Mouse (Mus musculus) neural tube, embryonic 14.5 days (tissue): Measurements from ENCODE around the gene Paip2b. TPM values are rescaled to one million over a fixed set of nuclear protein-coding genes. Genes with fewer than 3 reads are reported as not detected.
"Not testable (repeated sequence)": the region's sequence is repeated elsewhere in the genome, so short reads cannot be mapped to it uniquely, and the experiment has no call there.

Source experiments
- ATAC-seq: fragments of 200-750 bp; cut with Nextera tagmentation; 2 replicates; pipeline ENCODE4 v1.8.0; 2017; ENCODE audit warnings: low read depth, mild to moderate bottlenecking, moderate TSS enrichment, moderate library complexity
- H3K27ac ChIP-seq: fragments of 300-500 bp; sonication (generic); 2 replicates; pipeline ENCODE4 v1.5.1; 2014; ENCODE audit warnings: low read depth, mild to moderate bottlenecking, control low read depth, low read length, moderate library complexity, mixed read lengths
- H3K27me3 ChIP-seq: fragments of 300-500 bp; sonication (generic); 2 replicates; pipeline ENCODE4 v1.6.1; 2014; ENCODE audit warnings: low read length; ENCODE audit not compliant: control insufficient read depth, insufficient read depth
- H3K36me3 ChIP-seq: fragments of 300-500 bp; sonication (generic); 2 replicates; pipeline ENCODE4 v1.6.1; 2014; ENCODE audit warnings: low read length, mixed read lengths; ENCODE audit not compliant: control insufficient read depth, insufficient read depth
- H3K4me1 ChIP-seq: fragments of 300-500 bp; sonication (generic); 2 replicates; pipeline ENCODE4 v1.6.1; 2014; ENCODE audit warnings: low read length; ENCODE audit not compliant: control insufficient read depth, insufficient read depth
- H3K4me2 ChIP-seq: fragments of 300-500 bp; sonication (generic); 2 replicates; pipeline ENCODE4 v1.6.1; 2014; ENCODE audit warnings: mild to moderate bottlenecking, low read depth, low read length, control low read depth
- H3K4me3 ChIP-seq: fragments of 300-500 bp; sonication (generic); 2 replicates; pipeline ENCODE4 v1.5.1; 2014; ENCODE audit warnings: low read depth, low read length, control low read depth, mixed read lengths
- H3K9ac ChIP-seq: fragments of 300-500 bp; sonication (generic); replicated peaks from 2 replicates; pipeline ENCODE4 v1.6.1; 2014; ENCODE audit warnings: low read depth, mild to moderate bottlenecking, control low read depth, low read length, mixed read lengths
- H3K9me3 ChIP-seq: fragments of 300-500 bp; sonication (generic); 2 replicates; pipeline ENCODE4 v1.6.1; 2016; ENCODE audit warnings: low read length; ENCODE audit not compliant: control insufficient read depth
- WGBS: fragments of 180-500 bp; shearing (Covaris S2); extraction: QIAGEN DNeasy Blood & Tissue Kit; methylation state at CpG from one replicate; pipeline ENCODE4 v1.1.7; 2014; 5-methylcytosine and 5-hydroxymethylcytosine counted together
- polyA plus RNA-seq: library from polyadenylated mRNA; unstranded; fragments of >200 nt; fragmentation: Nextera tagmentation; extraction: Ambion mirVana; gene quantifications from 2 replicates; pipeline ENCODE4 v1.2.1, GENCODE M21; 2014

Paip2b gene
- polyA plus RNA-seq, 1 experiment from 2014 or later, result 29.7 TPM

- Histone ChIP-seq H3K9me3 (no peaks in the 10 kb centered on the region), H3K27me3 (no peaks in the 10 kb centered on the region), H3K4me3 (no peak overlapping the region), H3K27ac (no peak overlapping the region), H3K4me1 (no peaks in the 10 kb centered on the region), H3K36me3 (no peaks in the 10 kb centered on the region), H3K4me2 (no peak overlapping the region), H3K9ac (no peak overlapping the region)
- 91% methylated on average over 2 of the region's 2 CpGs for WGBS
- ATAC-seq, result no peak
Measured at GRCm38 (mm10) chr6:83849446-83849845, 17.9 kb upstream of the Paip2b start.

DNA sequence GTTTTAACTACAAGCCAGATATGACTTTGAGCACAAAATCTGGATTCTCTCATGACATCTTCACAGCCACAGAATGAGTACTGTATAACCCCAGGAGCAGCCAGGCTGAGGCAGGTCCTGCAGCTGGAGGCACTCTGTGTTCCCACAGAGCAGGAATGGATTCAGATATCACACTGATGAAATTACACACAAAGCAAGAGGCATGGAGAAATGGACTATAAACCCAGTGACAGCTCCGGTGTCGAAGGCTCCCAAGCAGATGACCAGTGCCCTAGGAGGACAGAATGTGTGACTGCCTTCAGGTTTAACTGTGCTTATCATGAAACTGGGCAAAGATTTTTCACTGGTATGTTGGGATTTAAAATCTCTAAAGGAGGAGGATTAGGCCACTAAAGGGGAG lies 14.6 kb upstream of the Paip2b start:
- no peak for ATAC-seq
- no peak overlapping the region for H3K4me2 ChIP-seq
- H3K9me3 ChIP-seq, result no peaks in the 10 kb centered on the region
- H3K27me3 ChIP-seq, result no peaks in the 10 kb centered on the region
- no peak overlapping the region for H3K9ac ChIP-seq
- no peaks in the 10 kb centered on the region for H3K36me3 ChIP-seq
- H3K4me3 ChIP-seq, result no peak overlapping the region
- WGBS, result 94% methylated on average over 2 of the region's 2 CpGs
- no peak overlapping the region for H3K27ac ChIP-seq
- H3K4me1 ChIP-seq, result no peaks in the 10 kb centered on the region

GRCm38 (mm10) chr6:83844913-83845312 lies 13.4 kb upstream of the Paip2b start:
- Histone ChIP-seq H3K9me3 (no peaks in the 10 kb centered on the region), H3K36me3 (no peaks in the 10 kb centered on the region), H3K4me2 (no peak overlapping the region), H3K4me1 (no peaks in the 10 kb centered on the region), H3K27me3 (no peaks in the 10 kb centered on the region), H3K4me3 (no peak overlapping the region), H3K9ac (no peak overlapping the region), H3K27ac (no peak overlapping the region)
- no peak for ATAC-seq
- 94% methylated on average over 10 of the region's 10 CpGs for WGBS

- 90% methylated on average over 6 of the region's 6 CpGs for WGBS
- H3K27me3 ChIP-seq, result no peaks in the 10 kb centered on the region
- H3K4me1 ChIP-seq, result no peaks in the 10 kb centered on the region
- no peak overlapping the region for H3K4me2 ChIP-seq
- no peak for ATAC-seq
- H3K36me3 ChIP-seq, result no peaks in the 10 kb centered on the region
- no peaks in the 10 kb centered on the region for H3K9me3 ChIP-seq
- H3K27ac ChIP-seq, result no peak overlapping the region
- H3K9ac ChIP-seq, result no peak overlapping the region
- H3K4me3 ChIP-seq, result no peak overlapping the region
Measured at GRCm38 (mm10) chr6:83840086-83840485, 8.5 kb upstream of the Paip2b start.

DNA sequence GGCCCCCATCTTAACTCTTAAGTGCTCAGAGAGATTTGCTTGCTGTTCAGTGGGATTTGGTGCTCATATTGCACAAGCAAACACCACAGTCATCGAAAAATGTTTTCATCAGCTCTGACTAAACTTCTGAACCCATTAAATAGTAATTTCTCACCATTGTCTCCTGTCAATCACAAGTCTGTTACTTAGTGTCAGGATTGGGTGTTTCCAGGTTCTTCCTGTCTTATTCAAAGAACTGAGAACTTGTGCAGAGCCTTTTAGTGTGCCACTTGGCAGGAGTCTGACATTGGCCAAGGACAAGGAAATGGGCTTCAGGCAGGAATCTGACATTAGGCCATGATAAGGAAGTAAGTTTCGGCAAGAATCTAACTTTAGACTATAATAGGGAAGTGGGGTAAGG lies 6.5 kb upstream of the Paip2b start:
- no peaks in the 10 kb centered on the region for H3K27me3 ChIP-seq
- no peak overlapping the region for H3K9ac ChIP-seq
- 91% methylated on average over 2 of the region's 2 CpGs for WGBS
- no peak overlapping the region for H3K4me2 ChIP-seq
- H3K4me1 ChIP-seq, result no peaks in the 10 kb centered on the region
- no peak overlapping the region for H3K27ac ChIP-seq
- H3K36me3 ChIP-seq, result no peaks in the 10 kb centered on the region
- H3K9me3 ChIP-seq, result no peaks in the 10 kb centered on the region
- no peak for ATAC-seq
- H3K4me3 ChIP-seq, result no peak overlapping the region

DNA sequence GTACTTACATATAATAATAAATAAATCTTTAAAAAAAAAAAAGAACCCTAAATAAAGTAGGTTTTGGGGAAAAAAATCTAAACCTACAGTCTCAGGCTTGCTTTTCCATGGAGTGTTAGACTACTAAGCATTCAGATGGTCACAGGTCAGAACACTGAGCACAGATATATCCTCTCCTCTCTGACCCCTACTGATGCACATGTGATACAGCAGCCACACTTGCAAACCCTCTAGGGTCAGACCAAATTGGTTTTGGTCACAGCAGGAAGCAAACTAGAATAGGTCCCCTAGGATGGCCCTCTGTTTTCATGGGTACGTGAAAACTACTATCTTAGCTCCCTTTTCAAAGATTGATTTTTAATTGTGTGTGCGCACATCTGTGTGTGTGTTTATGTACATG lies 5.3 kb upstream of the Paip2b start:
- no peak for ATAC-seq
- H3K27me3 ChIP-seq, result no peaks in the 10 kb centered on the region
- H3K27ac ChIP-seq, result no peak overlapping the region
- no peak overlapping the region for H3K4me2 ChIP-seq
- 76% methylated on average over 2 of the region's 2 CpGs for WGBS
- H3K36me3 ChIP-seq, result no peaks in the 10 kb centered on the region
- no peaks in the 10 kb centered on the region for H3K4me1 ChIP-seq
- H3K9me3 ChIP-seq, result no peaks in the 10 kb centered on the region
- H3K4me3 ChIP-seq, result no peak overlapping the region
- no peak overlapping the region for H3K9ac ChIP-seq

GRCm38 (mm10) chr6:83832393-83832792 lies 852 bp upstream of the Paip2b start:
- WGBS, result 73% methylated on average over 1 of the region's 1 CpGs
- not testable (repeated sequence) for H3K4me1 ChIP-seq, H3K4me3 ChIP-seq, H3K9ac ChIP-seq, H3K9me3 ChIP-seq, H3K36me3 ChIP-seq, H3K27me3 ChIP-seq, ATAC-seq
- Histone ChIP-seq H3K27ac (peak overlapping the region; percentile 55; the same call in 1 of the 2 replicates), H3K4me2 (peak overlapping the region; percentile 37)

- Histone ChIP-seq H3K27me3 (no peaks in the 10 kb centered on the region), H3K9ac (peak overlapping the region; percentile 74), H3K36me3 (no peaks in the 10 kb centered on the region), H3K9me3 (no peaks in the 10 kb centered on the region), H3K4me3 (peak overlapping the region; percentile 65), H3K4me2 (peak overlapping the region; percentile 90), H3K4me1 (0 out of 2 replicates have a peak, but pooled peaks cover 4% of the 10 kb centered on the region), H3K27ac (peak overlapping the region; percentile 88)
- peak; percentile 86 for ATAC-seq
- WGBS, result under 1% methylated on average over 22 of the region's 35 CpGs
Measured at GRCm38 (mm10) chr6:83830941-83831605, 468 bp downstream of the Paip2b start.

DNA sequence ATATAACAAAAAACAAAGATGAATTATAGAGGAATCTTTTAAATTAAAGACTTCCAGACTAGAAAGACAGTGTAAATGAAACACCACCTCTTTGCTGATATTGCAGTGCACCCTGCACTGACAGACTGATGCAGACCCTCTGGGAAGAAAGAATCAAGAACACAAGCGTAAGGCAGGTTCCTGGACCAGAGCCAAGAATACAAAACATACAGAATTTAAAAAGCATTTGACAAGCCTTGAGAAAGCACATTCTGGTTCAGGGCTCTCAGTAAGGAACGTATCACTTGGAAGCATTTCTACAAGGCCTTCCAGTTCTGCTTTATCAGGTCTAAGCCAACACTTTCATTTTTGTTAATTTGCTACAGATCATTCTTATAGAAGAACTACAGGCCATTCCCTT lies 9.7 kb downstream of the Paip2b start:
- Histone ChIP-seq H3K36me3 (no peaks in the 10 kb centered on the region), H3K4me3 (no peak overlapping the region), H3K9ac (no peak overlapping the region), H3K4me1 (no peaks in the 10 kb centered on the region), H3K27ac (no peak overlapping the region), H3K9me3 (no peaks in the 10 kb centered on the region), H3K4me2 (no peak overlapping the region), H3K27me3 (no peaks in the 10 kb centered on the region)
- no peak for ATAC-seq
- 56% methylated on average over 2 of the region's 2 CpGs for WGBS
